Mouse (Mus musculus): Measurements from ENCODE around the gene Prrg2. TPM values are rescaled to one million over a fixed set of nuclear protein-coding genes. Genes with fewer than 3 reads are reported as not detected.
A peak's percentile ranks its signal among the peaks of the same experiment; 100 is the strongest.

Gene Prrg2
- total and polyA plus RNA-seq, 2 experiments = 26.1 to 74.1 TPM

GRCm38 (mm10) chr7:45078513-45078912, 16.0 kb upstream of the Prrg2 start:
- 0 out of 2 replicates have a peak, but pooled peaks cover 5% of the 10 kb centered on the region for H3K79me2 ChIP-seq (ENCODE audit: control insufficient read depth, insufficient read depth, low read length)
- H3K27me3 ChIP-seq (ENCODE audit: control insufficient read depth, insufficient read depth, low read length) = no peaks in the 10 kb centered on the region
- H3K27ac ChIP-seq (replicated peaks; ENCODE audit: insufficient read depth, low read depth, low read length) = no peak overlapping the region
- H3K4me3 ChIP-seq (ENCODE audit: insufficient read depth, low read depth, low read length) = no peak overlapping the region
- no peak overlapping the region for H3K9ac ChIP-seq (ENCODE audit: low read depth, low read length)
- peaks cover 7% of the 10 kb centered on the region; the same call in 1 of the 2 replicates for H3K4me1 ChIP-seq (ENCODE audit: control insufficient read depth, insufficient read depth, low read length)
- no peak for TF ChIP-seq POLR2A (IDR thresholded peaks at IDR 0.05; ENCODE audit: extremely low read depth, insufficient read depth, low read length)
- TF ChIP-seq CTCF (IDR thresholded peaks at IDR 0.05; ENCODE audit: low read depth, low read length) = peak; percentile 81
- H3K36me3 ChIP-seq (ENCODE audit: control insufficient read depth, insufficient read depth, low read length) = no peaks in the 10 kb centered on the region
- peak; percentile 62 for DNase-seq (ENCODE audit: extremely low read depth, low read depth, low spot score)
- WGBS = 23% methylated on average over 9 of the region's 9 CpGs

DNA sequence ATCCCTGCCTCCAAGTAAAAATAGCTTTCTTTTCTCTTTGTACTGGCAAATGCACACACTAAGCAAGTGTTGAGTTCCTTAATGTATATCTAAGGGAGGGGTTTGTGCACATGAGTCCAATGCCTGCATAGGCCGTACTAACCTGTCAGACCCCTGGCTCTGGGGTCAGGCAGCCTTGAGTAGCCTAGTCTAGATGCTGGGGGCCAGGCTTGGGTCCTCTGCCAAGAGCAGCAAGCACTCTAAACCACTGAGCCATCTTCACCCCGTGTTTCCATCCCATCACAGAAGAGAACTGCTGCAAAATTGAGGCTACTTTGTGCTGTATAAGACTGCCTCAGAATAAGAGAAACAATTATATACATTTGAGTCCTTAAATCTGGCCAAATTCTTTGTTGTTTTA, 15.4 kb upstream of the Prrg2 start:
- DNase-seq (ENCODE audit: extremely low read depth, low read depth, low spot score) = no peak

DNA sequence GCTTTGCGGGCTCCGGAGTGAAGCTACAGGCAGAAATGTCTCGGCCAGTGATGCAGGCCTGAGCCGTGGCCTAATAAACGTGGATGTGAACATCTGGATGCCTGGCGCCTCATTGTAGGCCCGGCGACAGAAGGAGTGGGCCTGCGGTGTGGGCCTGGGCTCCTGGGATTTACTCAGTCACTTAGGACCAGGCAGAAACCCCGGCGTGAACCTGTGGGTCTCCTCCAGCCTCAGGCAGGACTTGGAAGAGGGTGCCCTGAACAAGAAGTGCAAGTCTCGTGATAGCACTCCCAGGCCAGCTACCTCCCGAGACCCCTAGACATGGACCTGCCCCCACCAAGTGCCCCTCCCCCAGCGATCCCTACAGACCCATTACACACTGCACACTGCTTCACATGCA, 14.8 kb upstream of the Prrg2 start:
- H3K9ac ChIP-seq (ENCODE audit: low read depth, low read length) = no peak overlapping the region
- peaks cover 14% of the 10 kb centered on the region for H3K4me1 ChIP-seq (ENCODE audit: control insufficient read depth, insufficient read depth, low read length)
- TF ChIP-seq POLR2A (IDR thresholded peaks at IDR 0.05; ENCODE audit: extremely low read depth, insufficient read depth, low read length) = no peak
- TF ChIP-seq CTCF (IDR thresholded peaks at IDR 0.05; ENCODE audit: low read depth, low read length) = no peak
- H3K79me2 ChIP-seq (ENCODE audit: control insufficient read depth, insufficient read depth, low read length) = peaks cover 10% of the 10 kb centered on the region; the same call in 1 of the 2 replicates
- no peaks in the 10 kb centered on the region for H3K27me3 ChIP-seq (ENCODE audit: control insufficient read depth, insufficient read depth, low read length)
- WGBS = 91% methylated on average over 14 of the region's 14 CpGs
- no peak overlapping the region for H3K4me3 ChIP-seq (ENCODE audit: insufficient read depth, low read depth, low read length)
- no peaks in the 10 kb centered on the region for H3K36me3 ChIP-seq (ENCODE audit: control insufficient read depth, insufficient read depth, low read length)
- no peak overlapping the region for H3K27ac ChIP-seq (replicated peaks; ENCODE audit: insufficient read depth, low read depth, low read length)
- DNase-seq (ENCODE audit: extremely low read depth, low read depth, low spot score) = no peak

More for the DNA sequence above, 15.4 kb upstream of the Prrg2 start:
- TF ChIP-seq CTCF (IDR thresholded peaks at IDR 0.05; ENCODE audit: low read depth, low read length) (no peak), POLR2A (IDR thresholded peaks at IDR 0.05; ENCODE audit: extremely low read depth, insufficient read depth, low read length) (no peak)
- Histone ChIP-seq H3K4me1 (ENCODE audit: control insufficient read depth, insufficient read depth, low read length) (peaks cover 12% of the 10 kb centered on the region), H3K36me3 (ENCODE audit: control insufficient read depth, insufficient read depth, low read length) (no peaks in the 10 kb centered on the region), H3K4me3 (ENCODE audit: insufficient read depth, low read depth, low read length) (no peak overlapping the region), H3K79me2 (ENCODE audit: control insufficient read depth, insufficient read depth, low read length) (peaks cover 10% of the 10 kb centered on the region; the same call in 1 of the 2 replicates), H3K27ac (replicated peaks; ENCODE audit: insufficient read depth, low read depth, low read length) (no peak overlapping the region), H3K9ac (ENCODE audit: low read depth, low read length) (no peak overlapping the region), H3K27me3 (ENCODE audit: control insufficient read depth, insufficient read depth, low read length) (no peaks in the 10 kb centered on the region)
- WGBS = 90% methylated on average over 2 of the region's 2 CpGs

DNA sequence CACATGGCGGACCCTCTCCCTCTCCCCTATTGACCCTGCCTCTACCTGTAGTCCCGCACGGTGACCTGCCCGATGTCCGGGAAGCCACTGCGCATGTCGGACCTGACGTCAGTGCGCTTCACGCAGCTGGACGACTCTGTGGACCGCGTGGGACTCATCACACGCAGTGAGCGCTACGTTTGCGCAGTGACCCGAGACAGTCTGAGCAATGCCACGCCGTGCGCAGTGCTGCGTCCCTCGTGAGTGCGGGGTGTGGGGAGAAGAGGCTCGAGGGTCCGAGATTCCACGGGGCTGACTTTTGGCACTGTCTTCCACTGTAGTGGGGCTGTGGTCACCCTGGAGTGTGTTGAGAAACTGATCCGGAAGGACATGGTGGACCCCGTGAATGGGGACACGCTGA, 14.0 kb upstream of the Prrg2 start:
- TF ChIP-seq POLR2A (IDR thresholded peaks at IDR 0.05; ENCODE audit: extremely low read depth, insufficient read depth, low read length) (no peak), CTCF (IDR thresholded peaks at IDR 0.05; ENCODE audit: low read depth, low read length) (no peak)
- peaks cover 16% of the 10 kb centered on the region for H3K4me1 ChIP-seq (ENCODE audit: control insufficient read depth, insufficient read depth, low read length)
- peaks cover 10% of the 10 kb centered on the region; the same call in 1 of the 2 replicates for H3K79me2 ChIP-seq (ENCODE audit: control insufficient read depth, insufficient read depth, low read length)
- no peaks in the 10 kb centered on the region for H3K36me3 ChIP-seq (ENCODE audit: control insufficient read depth, insufficient read depth, low read length)
- no peak overlapping the region for H3K9ac ChIP-seq (ENCODE audit: low read depth, low read length)
- no peak overlapping the region; the same call in 1 of the 2 replicates for H3K4me3 ChIP-seq (ENCODE audit: insufficient read depth, low read depth, low read length)
- DNase-seq (ENCODE audit: extremely low read depth, low read depth, low spot score) = no peak
- H3K27ac ChIP-seq (replicated peaks; ENCODE audit: insufficient read depth, low read depth, low read length) = no peak overlapping the region
- WGBS = 94% methylated on average over 30 of the region's 30 CpGs
- H3K27me3 ChIP-seq (ENCODE audit: control insufficient read depth, insufficient read depth, low read length) = no peaks in the 10 kb centered on the region

GRCm38 (mm10) chr7:45075405-45075804, 12.9 kb upstream of the Prrg2 start:
- Histone ChIP-seq H3K4me3 (ENCODE audit: insufficient read depth, low read depth, low read length) (no peak overlapping the region), H3K36me3 (ENCODE audit: control insufficient read depth, insufficient read depth, low read length) (no peaks in the 10 kb centered on the region), H3K4me1 (ENCODE audit: control insufficient read depth, insufficient read depth, low read length) (peaks cover 16% of the 10 kb centered on the region), H3K9ac (ENCODE audit: low read depth, low read length) (no peak overlapping the region), H3K79me2 (ENCODE audit: control insufficient read depth, insufficient read depth, low read length) (peaks cover 13% of the 10 kb centered on the region; the same call in 1 of the 2 replicates), H3K27me3 (ENCODE audit: control insufficient read depth, insufficient read depth, low read length) (no peaks in the 10 kb centered on the region), H3K27ac (replicated peaks; ENCODE audit: insufficient read depth, low read depth, low read length) (no peak overlapping the region)
- DNase-seq (ENCODE audit: extremely low read depth, low read depth, low spot score) = no peak
- no peak for TF ChIP-seq POLR2A (IDR thresholded peaks at IDR 0.05; ENCODE audit: extremely low read depth, insufficient read depth, low read length)
- no peak for TF ChIP-seq CTCF (IDR thresholded peaks at IDR 0.05; ENCODE audit: low read depth, low read length)
- WGBS = 32% methylated on average over 4 of the region's 4 CpGs

- TF ChIP-seq CTCF (IDR thresholded peaks at IDR 0.05; ENCODE audit: low read depth, low read length) = no peak
- no peak for TF ChIP-seq POLR2A (IDR thresholded peaks at IDR 0.05; ENCODE audit: extremely low read depth, insufficient read depth, low read length)
- no peak for DNase-seq (ENCODE audit: extremely low read depth, low read depth, low spot score)
- WGBS = 89% methylated on average over 12 of the region's 12 CpGs
- Histone ChIP-seq H3K79me2 (ENCODE audit: control insufficient read depth, insufficient read depth, low read length) (peaks cover 23% of the 10 kb centered on the region; the same call in 1 of the 2 replicates), H3K27me3 (ENCODE audit: control insufficient read depth, insufficient read depth, low read length) (no peaks in the 10 kb centered on the region), H3K9ac (ENCODE audit: low read depth, low read length) (no peak overlapping the region), H3K36me3 (ENCODE audit: control insufficient read depth, insufficient read depth, low read length) (no peaks in the 10 kb centered on the region), H3K4me3 (ENCODE audit: insufficient read depth, low read depth, low read length) (no peak overlapping the region), H3K4me1 (ENCODE audit: control insufficient read depth, insufficient read depth, low read length) (peaks cover 16% of the 10 kb centered on the region), H3K27ac (replicated peaks; ENCODE audit: insufficient read depth, low read depth, low read length) (no peak overlapping the region)
Measured at GRCm38 (mm10) chr7:45073949-45074348, 11.5 kb upstream of the Prrg2 start.

Data from liver, adult 2 months (tissue).